Mouse (Mus musculus): ENCODE data around the gene Afg3l1.

- TF ChIP-seq CTCF (IDR thresholded peaks at IDR 0.05; ENCODE audit: low read depth, low read length), result no peak
- TF ChIP-seq POLR2A (IDR thresholded peaks at IDR 0.05; ENCODE audit: insufficient read depth, low read length), result no peak
These were observed 41.0 kb downstream of the Afg3l1 start, which contains the start of gene Gas8 for GRCm38 (mm10) chr8:123518667-123519066.

Measured in ES-Bruce4 (cell line).